In the genomic region with DNA sequence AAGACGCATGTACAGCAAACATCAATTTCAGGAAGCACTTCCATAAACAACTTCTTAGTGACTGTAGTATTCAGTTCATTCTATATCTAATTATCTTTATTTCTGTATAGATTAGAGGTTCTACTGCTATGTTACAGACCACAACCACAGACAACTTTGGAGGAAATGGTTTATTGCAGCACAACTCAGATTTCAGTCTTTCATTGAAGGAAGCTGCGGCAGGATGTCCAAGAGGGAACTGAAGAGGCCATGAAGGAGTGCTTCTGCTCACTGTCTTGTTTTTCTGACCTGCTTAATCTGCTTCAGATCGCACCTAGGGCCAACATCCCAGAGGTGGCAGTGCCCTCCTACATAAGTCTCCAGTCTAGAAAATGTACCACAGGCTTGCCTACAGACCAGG, we compare ENCODE assay signal across 20 mouse cellular contexts.
DNase-seq lines count a peak whose midpoint lies in the region; ATAC-seq lines count a peak whose summit lies in the region.
"Had no signal": no experiment of that assay in that cellular context is flagged by ENCODE, and none has a peak within 500 bp of the region (broad histone marks: within the 10 kb centered on the region; RNA-seq: fewer than 3 reads in every experiment).

No protein-coding gene starts in this region.

- no peaks in the 10 kb centered on the region for H3K27me3 ChIP-seq in intestine, embryonic 14.5 days (replicated peaks; ENCODE audit: control insufficient read depth, insufficient read depth, low read length)
- H3K27me3 ChIP-seq in intestine, embryonic 16.5 days (replicated peaks; ENCODE audit: control insufficient read depth, insufficient read depth, low read length) = no peaks in the 10 kb centered on the region
- H3K27me3 ChIP-seq in midbrain, embryonic 11.5 days (ENCODE audit: control insufficient read depth, insufficient read depth, low read length) = no peaks in the 10 kb centered on the region
- no peaks in the 10 kb centered on the region for H3K27me3 ChIP-seq in midbrain, embryonic 14.5 days (ENCODE audit: control insufficient read depth, insufficient read depth, low read length)
- H3K27me3 ChIP-seq: embryonic facial prominence, embryonic 12.5 days; forebrain, embryonic 15.5 days; heart, embryonic 12.5 days; hindbrain, embryonic 12.5 days; Patski had no signal

- H3K4me2 ChIP-seq in intestine, embryonic 14.5 days (ENCODE audit: low read length) = no peak overlapping the region
- no peak overlapping the region for H3K4me2 ChIP-seq in intestine, embryonic 16.5 days (ENCODE audit: low read depth, low read length)
- no peak overlapping the region for H3K4me2 ChIP-seq in midbrain, embryonic 11.5 days
- no peak overlapping the region for H3K4me2 ChIP-seq in midbrain, embryonic 14.5 days (ENCODE audit: low read length)
- H3K4me2 ChIP-seq: embryonic facial prominence, embryonic 12.5 days; forebrain, embryonic 15.5 days; heart, embryonic 12.5 days; hindbrain, embryonic 12.5 days had no signal

- intact Hi-C loops in heart, postnatal 14 days (cut with DNase I) = no loop called here

- H3K27ac ChIP-seq in intestine, embryonic 14.5 days (ENCODE audit: low read depth) = 0 out of 2 replicates have a peak overlapping the region, but pooled peaks have one; percentile 22
- H3K27ac ChIP-seq in intestine, embryonic 16.5 days (ENCODE audit: low read length) = no peak overlapping the region
- no peak overlapping the region for H3K27ac ChIP-seq in midbrain, embryonic 11.5 days (ENCODE audit: low read depth, low read length)
- H3K27ac ChIP-seq in midbrain, embryonic 14.5 days (replicated peaks; ENCODE audit: low read depth, low read length) = no peak overlapping the region
- H3K27ac ChIP-seq: embryonic facial prominence, embryonic 12.5 days; forebrain, embryonic 15.5 days; hindbrain, embryonic 12.5 days had no signal

- H3K36me3 ChIP-seq in intestine, embryonic 14.5 days (ENCODE audit: control insufficient read depth, insufficient read depth, low read length) = no peaks in the 10 kb centered on the region
- no peaks in the 10 kb centered on the region for H3K36me3 ChIP-seq in intestine, embryonic 16.5 days (ENCODE audit: control insufficient read depth, insufficient read depth, low read length)
- no peaks in the 10 kb centered on the region for H3K36me3 ChIP-seq in midbrain, embryonic 11.5 days (ENCODE audit: control insufficient read depth, insufficient read depth, low read length)
- no peaks in the 10 kb centered on the region for H3K36me3 ChIP-seq in midbrain, embryonic 14.5 days (ENCODE audit: control insufficient read depth, insufficient read depth, low read length)
- H3K36me3 ChIP-seq: embryonic facial prominence, embryonic 12.5 days; forebrain, embryonic 15.5 days; hindbrain, embryonic 12.5 days had no signal

- no peak overlapping the region for H3K9ac ChIP-seq in intestine, embryonic 14.5 days (ENCODE audit: low read length)
- H3K9ac ChIP-seq in intestine, embryonic 16.5 days (ENCODE audit: low read depth, low read length) = no peak overlapping the region
- H3K9ac ChIP-seq in midbrain, embryonic 11.5 days (ENCODE audit: low read length) = no peak overlapping the region
- H3K9ac ChIP-seq in midbrain, embryonic 14.5 days (replicated peaks; ENCODE audit: low read length) = no peak overlapping the region
- H3K9ac ChIP-seq: embryonic facial prominence, embryonic 12.5 days; forebrain, embryonic 15.5 days; heart, embryonic 12.5 days; hindbrain, embryonic 12.5 days had no signal

- no peaks in the 10 kb centered on the region; the same call in 1 of the 2 replicates for H3K4me1 ChIP-seq in intestine, embryonic 14.5 days (replicated peaks; ENCODE audit: control insufficient read depth, insufficient read depth, low read length)
- no peaks in the 10 kb centered on the region for H3K4me1 ChIP-seq in intestine, embryonic 16.5 days (ENCODE audit: control insufficient read depth, insufficient read depth, low read length)
- H3K4me1 ChIP-seq in midbrain, embryonic 11.5 days (ENCODE audit: control insufficient read depth, insufficient read depth, low read length) = no peaks in the 10 kb centered on the region
- H3K4me1 ChIP-seq in midbrain, embryonic 14.5 days (ENCODE audit: control insufficient read depth, insufficient read depth, low read length) = no peaks in the 10 kb centered on the region
- H3K4me1 ChIP-seq: embryonic facial prominence, embryonic 12.5 days; forebrain, embryonic 15.5 days; heart, embryonic 12.5 days; hindbrain, embryonic 12.5 days had no signal

- H3K9me3 ChIP-seq in intestine, embryonic 14.5 days (ENCODE audit: control insufficient read depth, low read length) = no peaks in the 10 kb centered on the region
- no peaks in the 10 kb centered on the region for H3K9me3 ChIP-seq in intestine, embryonic 16.5 days (ENCODE audit: control insufficient read depth, low read length)
- H3K9me3 ChIP-seq in midbrain, embryonic 11.5 days (ENCODE audit: control insufficient read depth, low read length) = no peaks in the 10 kb centered on the region
- H3K9me3 ChIP-seq in midbrain, embryonic 14.5 days (ENCODE audit: control insufficient read depth, low read length) = no peaks in the 10 kb centered on the region
- H3K9me3 ChIP-seq: embryonic facial prominence, embryonic 12.5 days; forebrain, embryonic 15.5 days; heart, embryonic 12.5 days; hindbrain, embryonic 12.5 days had no signal

- WGBS in intestine, embryonic 14.5 days = 54% methylated on average over 3 of the region's 3 CpGs
- whole genome bisulfite sequencing in intestine, embryonic 16.5 days = 64% methylated on average over 3 of the region's 3 CpGs
- 95% methylated on average over 3 of the region's 3 CpGs for WGBS in midbrain, embryonic 11.5 days
- 99% methylated on average over 3 of the region's 3 CpGs for WGBS in midbrain, embryonic 14.5 days

- no peak for DNase-seq in intestine, embryonic 14.5 days (ENCODE audit: low spot score)
- peak; percentile 33 for DNase-seq in midbrain, embryonic 11.5 days (ENCODE audit: low spot score, missing footprints)
- DNase-seq in midbrain, embryonic 14.5 days = no peak
- DNase-seq in ovary, adult 18-20 months (ENCODE audit: low spot score) = no peak
- DNase-seq in heart, postnatal 14 days = no peak
- DNase-seq: adrenal gland, postnatal 14 days; cerebellum, adult 8-10 months; cerebellum, postnatal 14 days; gastrocnemius, postnatal 10 days; heart, postnatal 36 days had no signal

- ATAC-seq in intestine, embryonic 14.5 days (replicated peaks; ENCODE audit: low FRiP score, low TSS enrichment, low read depth) = no peak
- ATAC-seq in intestine, embryonic 16.5 days = no peak
- no peak for ATAC-seq in midbrain, embryonic 11.5 days (ENCODE audit: low FRiP score)
- ATAC-seq in midbrain, embryonic 14.5 days (ENCODE audit: low FRiP score, low TSS enrichment) = no peak
- peak; percentile 98 for ATAC-seq in megakaryocyte, adult 5-6 weeks (ENCODE audit: poor library complexity, severe bottlenecking)
- no peak for ATAC-seq in frontal cortex, adult (ENCODE audit: low TSS enrichment)
- ATAC-seq: activated CD4-positive, CD25-positive, alpha-beta regulatory T cell, adult 4 months; forebrain, embryonic 15.5 days; hindbrain, embryonic 16.5 days; Patski had no signal

- H3K4me3 ChIP-seq in intestine, embryonic 14.5 days (ENCODE audit: low read depth, low read length) = no peak overlapping the region
- H3K4me3 ChIP-seq in intestine, embryonic 16.5 days (ENCODE audit: low read length) = no peak overlapping the region
- H3K4me3 ChIP-seq in midbrain, embryonic 11.5 days (ENCODE audit: low read depth, low read length) = no peak overlapping the region
- no peak overlapping the region for H3K4me3 ChIP-seq in midbrain, embryonic 14.5 days (replicated peaks; ENCODE audit: low read depth, low read length)
- H3K4me3 ChIP-seq: embryonic facial prominence, embryonic 12.5 days; forebrain, embryonic 15.5 days; heart, embryonic 12.5 days; hindbrain, embryonic 12.5 days had no signal
